Mouse (Mus musculus): ENCODE data around the gene Fbln1.
"Not testable (repeated sequence)": the region's sequence is repeated elsewhere in the genome, so short reads cannot be mapped to it uniquely, and the experiment has no call there.

Gene Fbln1

GRCm38 (mm10) chr15:85333511-85333910, 127.8 kb downstream of the Fbln1 start:
- in situ Hi-C loops (cut with MboI; ENCODE audit: low sequenced_read_pairs) = not testable (repeated sequence)

- in situ Hi-C loops (cut with MboI; ENCODE audit: low sequenced_read_pairs) = no loop called here
Observed at GRCm38 (mm10) chr15:85334234-85334633, 128.5 kb downstream of the Fbln1 start.

GRCm38 (mm10) chr15:85335671-85336300, 130.0 kb downstream of the Fbln1 start, which contains the start of gene Atxn10:
TSS of gene Atxn10 (plus strand) at chr15:85336245.
- in situ Hi-C loops (cut with MboI; ENCODE audit: low sequenced_read_pairs) = no loop called here

Data from CH12F3 (cell line).